Mouse (Mus musculus): ENCODE measurements around the gene St6galnac3.
A peak's percentile ranks its signal among the peaks of the same experiment; 100 is the strongest.

Gene St6galnac3

GRCm38 (mm10) chr3:153198514-153198913 is 526.5 kb downstream of the St6galnac3 start:
- no peak for DNase-seq

GRCm38 (mm10) chr3:153193025-153193424 is 531.9 kb downstream of the St6galnac3 start:
- DNase-seq, result no peak

DNA sequence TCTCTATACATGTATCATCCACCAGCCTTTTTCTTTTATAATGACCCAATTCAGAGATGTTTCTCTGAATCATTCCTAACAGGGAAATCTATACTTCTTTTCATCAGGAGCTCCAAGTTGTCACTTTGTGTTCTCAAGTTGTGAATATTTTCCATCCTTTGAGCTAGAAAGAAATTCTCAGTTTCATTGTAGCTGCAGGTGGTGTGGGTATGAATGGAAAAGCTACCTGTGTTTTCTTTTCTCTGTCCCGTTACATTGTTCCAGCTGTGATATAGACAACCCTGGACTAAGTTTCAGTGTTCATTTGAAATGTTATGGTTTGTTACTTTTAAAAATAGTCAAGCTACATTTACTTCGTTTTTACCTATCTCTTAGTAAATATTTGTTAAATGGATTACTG is 534.2 kb downstream of the St6galnac3 start:
- DNase-seq, result no peak

- no peak for DNase-seq
These were observed 535.1 kb downstream of the St6galnac3 start for GRCm38 (mm10) chr3:153189685-153190467.

DNA sequence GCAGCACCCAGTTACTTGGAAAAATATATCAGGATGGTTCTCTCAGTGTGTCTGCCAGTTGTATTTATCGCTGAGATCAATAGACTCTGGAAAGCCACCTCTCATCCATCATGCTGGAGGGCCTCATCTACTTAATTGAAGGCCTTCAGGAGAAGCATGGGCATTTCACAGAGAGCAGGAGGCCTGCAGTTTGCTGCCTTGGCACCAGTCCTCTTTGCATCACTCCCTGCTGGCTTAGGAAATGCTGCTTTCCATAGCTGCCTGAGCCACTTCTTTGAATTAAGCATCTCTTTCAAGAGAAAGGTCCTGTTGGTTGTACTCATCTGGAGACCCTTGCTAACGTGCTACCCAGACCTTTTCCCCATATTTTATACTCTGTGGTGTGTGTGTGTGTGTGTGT is 536.8 kb downstream of the St6galnac3 start:
- DNase-seq, result peak; percentile 47 to 56

- DNase-seq, result no peak
These were observed 539.9 kb downstream of the St6galnac3 start for GRCm38 (mm10) chr3:153185117-153185516.

DNA sequence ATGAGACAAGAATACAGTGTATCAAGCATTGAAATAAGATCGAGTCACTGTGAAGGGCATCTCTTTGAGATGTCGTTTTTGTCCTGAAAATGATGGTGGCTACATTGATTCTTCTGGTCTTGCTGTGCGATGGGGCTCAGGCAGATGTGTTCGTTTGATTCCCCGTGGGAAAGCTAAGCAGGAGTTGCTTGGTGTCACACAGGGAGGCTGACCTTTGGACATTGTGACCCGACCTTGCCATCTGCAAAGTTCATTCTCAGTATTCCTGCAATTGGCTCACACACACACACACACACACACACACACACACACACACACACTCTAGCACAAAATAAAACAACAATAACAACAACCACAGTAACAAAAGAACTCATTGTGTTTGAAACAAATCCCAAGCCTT is 543.7 kb downstream of the St6galnac3 start:
- no peak for DNase-seq

DNA sequence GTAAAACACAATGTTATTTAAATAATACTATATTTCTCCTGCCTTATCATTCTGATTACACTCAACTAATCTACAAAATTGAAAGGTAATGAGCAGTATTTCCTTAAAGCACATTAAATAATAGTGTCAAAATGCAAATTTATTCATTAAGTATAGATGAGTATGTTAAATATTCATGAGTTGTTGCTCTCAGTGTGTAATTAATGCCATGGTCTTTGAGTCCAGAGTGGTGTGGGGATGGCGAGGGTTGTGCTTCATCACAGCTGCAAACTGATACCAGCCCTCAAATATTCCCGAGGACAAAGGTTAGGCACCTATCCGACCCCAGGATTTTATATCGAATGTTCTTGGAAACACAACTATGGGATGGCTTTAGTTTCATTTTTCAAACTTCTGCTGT is 548.2 kb downstream of the St6galnac3 start:
- no peak for DNase-seq

DNA sequence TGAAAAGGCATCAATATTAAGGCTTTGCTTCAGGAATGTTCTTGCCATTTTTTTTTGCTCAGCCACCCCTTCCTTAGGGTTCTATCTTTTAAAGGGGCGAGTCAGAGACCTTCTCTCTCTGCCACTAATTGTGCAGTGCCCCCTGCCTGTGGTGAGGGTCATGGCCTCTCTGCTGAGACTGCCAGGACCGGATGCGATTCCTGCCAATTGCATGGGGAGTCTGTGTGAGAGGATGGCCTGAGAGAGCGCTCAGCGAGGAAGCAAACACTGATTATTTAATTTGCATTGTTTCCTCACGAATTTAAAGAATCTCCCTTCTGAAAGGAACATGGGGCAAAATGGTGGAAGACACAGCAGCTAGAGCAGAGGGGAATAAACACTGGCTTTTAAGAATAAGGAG is 548.6 kb downstream of the St6galnac3 start:
- DNase-seq, result peak; percentile 24

GRCm38 (mm10) chr3:153174336-153175033 is 550.5 kb downstream of the St6galnac3 start:
- DNase-seq, result no peak

GRCm38 (mm10) chr3:153173567-153173966 is 551.4 kb downstream of the St6galnac3 start:
- DNase-seq, result no peak

DNA sequence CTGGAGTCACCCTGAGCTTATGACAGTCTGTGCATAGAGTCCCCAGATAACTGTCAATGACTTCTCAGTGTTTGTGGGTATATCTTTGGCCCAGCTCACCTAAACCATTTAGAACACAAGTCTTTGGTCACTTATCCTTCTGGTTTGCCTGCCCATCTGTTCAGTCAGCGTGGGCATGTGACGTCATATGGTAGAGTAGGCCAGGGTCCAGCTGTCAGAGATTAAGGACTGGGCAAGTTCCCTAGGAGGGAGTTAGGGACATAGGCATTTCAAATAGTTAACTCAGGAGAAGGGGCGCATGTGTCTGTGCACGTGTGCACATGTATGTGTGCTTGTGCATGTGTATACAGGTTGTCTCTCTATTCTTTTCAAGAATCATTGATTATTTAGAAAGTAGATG is 554.8 kb downstream of the St6galnac3 start:
- peak; percentile 52 to 63 for DNase-seq

DNA sequence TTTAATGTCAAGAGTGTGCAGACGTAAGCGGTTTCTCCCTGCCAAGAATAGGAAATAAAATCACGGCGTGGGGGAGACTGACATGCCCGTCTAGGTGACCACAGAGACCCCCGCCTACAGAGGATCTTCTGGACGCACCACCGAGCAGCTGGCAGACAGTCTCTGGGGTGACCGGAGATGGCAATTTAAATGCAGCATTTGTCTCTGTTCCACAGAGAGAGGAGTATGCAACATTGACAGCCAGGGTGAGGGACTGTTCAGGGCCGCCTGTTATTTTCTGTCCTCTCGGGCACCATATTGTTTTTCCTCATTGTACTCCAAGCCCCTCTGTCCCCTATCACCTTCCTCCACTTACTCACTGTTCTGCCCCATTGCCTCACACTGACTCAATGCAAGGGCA is 555.2 kb downstream of the St6galnac3 start:
- DNase-seq, result peak in 1 of 2 experiments; percentile 8

DNA sequence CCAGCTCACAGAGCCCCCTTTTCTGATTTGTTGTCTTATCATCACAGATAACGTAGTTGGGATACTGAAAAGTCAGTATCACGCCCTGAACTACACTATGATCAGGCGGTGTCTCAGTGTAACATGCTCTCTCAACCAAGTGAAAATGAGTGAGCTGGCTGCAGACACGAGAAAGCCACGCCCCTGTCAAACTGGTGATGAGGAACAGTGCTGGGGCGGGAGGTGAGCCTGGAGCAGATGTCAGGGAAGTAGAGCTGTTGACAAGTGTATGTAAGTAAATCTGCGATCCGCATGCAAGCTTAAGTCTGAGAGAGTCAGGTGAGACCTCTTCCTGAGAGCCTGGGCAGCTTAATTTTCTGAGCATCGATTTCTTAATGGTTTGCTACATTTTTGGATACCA is 563.3 kb downstream of the St6galnac3 start:
- DNase-seq, result peak in 1 of 2 experiments; percentile 20

GRCm38 (mm10) chr3:153160683-153161082 is 564.3 kb downstream of the St6galnac3 start:
- no peak for DNase-seq

DNA sequence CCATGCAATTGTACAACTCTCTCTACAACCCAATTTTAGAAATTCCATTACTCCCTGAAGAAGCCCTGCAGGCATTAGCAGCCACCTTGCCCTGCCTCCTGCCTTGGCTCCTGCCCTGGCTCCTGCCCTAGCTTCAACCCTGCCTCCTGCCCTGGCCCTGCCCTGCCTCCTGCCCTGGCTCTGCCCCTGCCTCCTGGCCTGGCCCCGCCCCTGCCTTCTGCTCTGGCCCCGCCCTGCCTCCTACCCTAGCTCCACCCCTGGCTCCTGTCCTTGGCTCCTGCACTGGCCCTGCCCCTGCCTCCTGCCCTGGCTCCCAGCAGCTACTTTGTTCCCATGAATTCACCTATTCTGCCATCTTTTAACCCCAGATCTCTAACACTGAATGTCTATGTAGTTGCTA is 576.1 kb downstream of the St6galnac3 start:
- DNase-seq, result peak in 1 of 2 experiments; percentile 15

All from cerebellum, postnatal 14 days (tissue).